Mouse (Mus musculus): Measurements from ENCODE around the gene Txnip. TPM values are rescaled to one million over a fixed set of nuclear protein-coding genes. Genes with fewer than 3 reads are reported as not detected.
A peak's percentile ranks its signal among the peaks of the same experiment; 100 is the strongest.

Gene Txnip
- total RNA-seq, 2 experiments from 2014 or later, result 19.5 to 21.8 TPM

- intact Hi-C loops (cut with DNase I), result no loop called here
- no peak for DNase-seq (ENCODE audit: low spot score in 2 of 2)
Measured at GRCm38 (mm10) chr3:96579239-96579750, 21.5 kb downstream of the Txnip start.

- intact Hi-C loops (cut with DNase I), result loop anchor here (1.0 to 10.0 kb wide), 2 partner anchors 29 to 55 kb away; partner anchors contain the start of genes Gm42957 and Pex11b
- DNase-seq (ENCODE audit: low spot score in 2 of 2), result peak; percentile 89 to 93
Measured at GRCm38 (mm10) chr3:96579885-96580454, 22.2 kb downstream of the Txnip start.

GRCm38 (mm10) chr3:96581141-96581540, 23.4 kb downstream of the Txnip start:
- intact Hi-C loops (cut with DNase I), result loop anchor here (10.0 kb wide), 1 partner anchor 54 kb away; the partner anchor contains the start of genes Gm42957 and Pex11b
- no peak for DNase-seq (ENCODE audit: low spot score in 2 of 2)

GRCm38 (mm10) chr3:96581771-96582515, 24.2 kb downstream of the Txnip start:
- intact Hi-C loops (cut with DNase I), result loop anchor here (10.0 kb wide), 1 partner anchor 53 kb away; the partner anchor contains the start of genes Gm42957 and Pex11b
- no peak for DNase-seq (ENCODE audit: low spot score in 2 of 2)

- no peak for DNase-seq (ENCODE audit: low spot score in 2 of 2)
- intact Hi-C loops (cut with DNase I), result loop anchor here (10.0 kb wide), 1 partner anchor 51 kb away; the partner anchor contains the start of genes Gm42957 and Pex11b
Measured at GRCm38 (mm10) chr3:96583386-96583785, 25.6 kb downstream of the Txnip start.

GRCm38 (mm10) chr3:96590657-96591056, 32.9 kb downstream of the Txnip start:
- intact Hi-C loops (cut with DNase I), result no loop called here

GRCm38 (mm10) chr3:96593374-96593773, 35.6 kb downstream of the Txnip start:
- DNase-seq (ENCODE audit: low spot score in 2 of 2), result no peak
- intact Hi-C loops (cut with DNase I), result no loop called here

More at GRCm38 (mm10) chr3:96590657-96591056, 32.9 kb downstream of the Txnip start:
- no peak for DNase-seq (ENCODE audit: low spot score in 2 of 2)

GRCm38 (mm10) chr3:96593790-96594560, 36.2 kb downstream of the Txnip start, which contains the start of gene Polr3gl:
Polr3gl (minus strand) TSS chr3:96594181.
- intact Hi-C loops (cut with DNase I), result no loop called here

GRCm38 (mm10) chr3:96594851-96595250, 37.1 kb downstream of the Txnip start:
- intact Hi-C loops (cut with DNase I), result loop anchor here (5.0 kb wide), 2 partner anchors 318 to 333 kb away; partner anchors contain the start of gene Hist2h4
- DNase-seq (ENCODE audit: low spot score in 2 of 2), result no peak

More at GRCm38 (mm10) chr3:96593790-96594560, 36.2 kb downstream of the Txnip start, which contains the start of gene Polr3gl:
- DNase-seq (ENCODE audit: low spot score in 2 of 2), result peak; percentile 94 to 95

- intact Hi-C loops (cut with DNase I), result loop anchor here (2.0 to 5.0 kb wide), 3 partner anchors 19 to 333 kb away; partner anchors contain the start of genes Gm16253 and Hist2h4
- peak; percentile 50 to 56 for DNase-seq (ENCODE audit: low spot score in 2 of 2)
Measured at GRCm38 (mm10) chr3:96595661-96596060, 37.9 kb downstream of the Txnip start.

GRCm38 (mm10) chr3:96596228-96596707, 38.5 kb downstream of the Txnip start, which contains the start of gene Ankrd34a:
Ankrd34a (plus strand) TSS chr3:96596636.
- peak; percentile 84 to 87 for DNase-seq (ENCODE audit: low spot score in 2 of 2)
- intact Hi-C loops (cut with DNase I), result loop anchor here (2.0 to 5.0 kb wide), 3 partner anchors 19 to 334 kb away; partner anchors contain the start of genes Gm16253 and Hist2h4

- intact Hi-C loops (cut with DNase I), result loop anchor here (2.0 to 5.0 kb wide), 3 partner anchors 20 to 335 kb away; partner anchors contain the start of genes Gm16253 and Hist2h4
- peak in 1 of 2 experiments; percentile 52 for DNase-seq (ENCODE audit: low spot score in 2 of 2)
Measured at GRCm38 (mm10) chr3:96596855-96597254, 39.1 kb downstream of the Txnip start.

- peak; percentile 50 to 67 for DNase-seq (ENCODE audit: low spot score in 2 of 2)
- intact Hi-C loops (cut with DNase I), result loop anchor here (2.0 to 5.0 kb wide), 3 partner anchors 21 to 335 kb away; partner anchors contain the start of genes Gm16253 and Hist2h4
Measured at GRCm38 (mm10) chr3:96597435-96597891, 39.7 kb downstream of the Txnip start.

- DNase-seq (ENCODE audit: low spot score in 2 of 2), result peak; percentile 61 to 63
- intact Hi-C loops (cut with DNase I), result loop anchor here (2.0 to 5.0 kb wide), 3 partner anchors 98 to 336 kb away; partner anchors contain the start of gene Hist2h4
Measured at GRCm38 (mm10) chr3:96598156-96599068, 40.7 kb downstream of the Txnip start.

- no peak for DNase-seq (ENCODE audit: low spot score in 2 of 2)
- intact Hi-C loops (cut with DNase I), result loop anchor here (2.0 to 5.0 kb wide), 3 partner anchors 98 to 337 kb away; partner anchors contain the start of gene Hist2h4
Measured at GRCm38 (mm10) chr3:96599069-96599393, 41.3 kb downstream of the Txnip start.

GRCm38 (mm10) chr3:96599411-96599810, 41.7 kb downstream of the Txnip start:
- intact Hi-C loops (cut with DNase I), result loop anchor here (2.0 to 5.0 kb wide), 3 partner anchors 99 to 337 kb away; partner anchors contain the start of gene Hist2h4
- DNase-seq (ENCODE audit: low spot score in 2 of 2), result no peak

GRCm38 (mm10) chr3:96600639-96601250, 43.0 kb downstream of the Txnip start, which contains the start of gene Lix1l:
Lix1l (plus strand) TSS chr3:96601149.
- intact Hi-C loops (cut with DNase I), result no loop called here

More at GRCm38 (mm10) chr3:96600639-96601250, 43.0 kb downstream of the Txnip start, which contains the start of gene Lix1l:
- DNase-seq (ENCODE audit: low spot score in 2 of 2), result peak; percentile 91 to 92
